Mouse (Mus musculus): ENCODE results near the gene Afm. TPM values are rescaled to one million over a fixed set of nuclear protein-coding genes. Genes with fewer than 3 reads are reported as not detected.

Gene Afm
- total RNA-seq, 2 experiments from 2014 or later: not detected

DNA sequence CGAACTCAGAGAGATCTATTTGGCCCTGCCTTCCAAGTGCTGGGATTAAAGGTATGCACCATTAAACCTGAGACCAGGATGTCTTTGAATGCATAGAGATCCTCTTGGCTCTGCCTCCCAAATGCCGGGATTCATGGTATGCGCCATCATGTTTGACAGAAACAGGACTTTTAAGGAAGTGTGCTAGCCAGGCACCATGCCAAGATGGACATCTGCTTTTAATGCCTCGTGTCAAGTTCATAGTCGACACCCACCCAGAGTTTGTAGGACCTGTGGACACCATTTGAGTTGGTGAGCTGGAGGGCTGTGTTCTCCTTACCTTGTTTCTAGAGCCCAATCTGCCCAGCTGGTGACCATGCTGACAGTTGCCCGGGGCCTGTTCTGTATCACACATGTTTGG is 73.2 kb downstream of the Afm start:
- no peak for DNase-seq (ENCODE audit: low spot score in 2 of 2)
- intact Hi-C loops (cut with DNase I): no loop called here

DNA sequence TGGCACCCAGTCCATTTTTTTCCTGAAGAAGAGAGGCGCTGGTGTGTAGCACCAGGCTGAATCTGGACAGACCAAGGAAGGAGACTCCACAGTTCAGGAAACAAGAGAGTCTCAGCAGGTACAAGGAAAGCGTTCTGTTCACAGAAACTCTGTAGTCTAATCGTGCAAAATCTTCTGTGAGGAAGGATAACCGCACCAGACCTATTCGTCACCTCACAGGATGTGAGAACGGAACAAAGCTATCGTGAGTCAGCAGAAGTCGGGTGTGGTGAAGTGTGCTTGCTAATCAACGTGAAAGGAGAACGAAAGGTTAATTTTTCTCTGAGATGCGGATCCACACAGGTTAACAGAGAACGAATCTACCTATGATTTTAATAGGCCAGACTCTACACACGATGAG is 76.2 kb downstream of the Afm start:
- intact Hi-C loops (cut with DNase I): no loop called here

DNA sequence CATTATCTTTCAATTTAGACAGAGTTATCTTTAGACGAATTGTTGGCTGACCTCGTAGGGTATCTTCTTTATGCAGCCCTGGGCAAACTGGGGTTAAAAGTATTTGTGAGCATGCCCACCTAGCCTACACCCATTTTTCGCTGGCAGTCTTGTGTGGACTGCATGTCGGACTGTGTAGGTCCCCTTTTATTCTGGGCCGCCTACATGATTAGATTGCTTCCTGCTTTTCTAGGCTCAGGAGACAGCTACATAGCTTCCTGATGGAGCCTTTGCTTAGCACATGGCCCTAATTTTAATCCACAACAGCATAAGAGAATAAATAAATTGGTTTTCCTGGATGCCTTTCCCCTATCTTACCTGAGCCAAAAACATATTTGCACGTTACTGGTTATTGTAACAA is 77.4 kb downstream of the Afm start:
- intact Hi-C loops (cut with DNase I): no loop called here
- no peak for DNase-seq (ENCODE audit: low spot score in 2 of 2)

More for the DNA sequence above, 76.2 kb downstream of the Afm start:
- DNase-seq (ENCODE audit: low spot score in 2 of 2): no peak

DNA sequence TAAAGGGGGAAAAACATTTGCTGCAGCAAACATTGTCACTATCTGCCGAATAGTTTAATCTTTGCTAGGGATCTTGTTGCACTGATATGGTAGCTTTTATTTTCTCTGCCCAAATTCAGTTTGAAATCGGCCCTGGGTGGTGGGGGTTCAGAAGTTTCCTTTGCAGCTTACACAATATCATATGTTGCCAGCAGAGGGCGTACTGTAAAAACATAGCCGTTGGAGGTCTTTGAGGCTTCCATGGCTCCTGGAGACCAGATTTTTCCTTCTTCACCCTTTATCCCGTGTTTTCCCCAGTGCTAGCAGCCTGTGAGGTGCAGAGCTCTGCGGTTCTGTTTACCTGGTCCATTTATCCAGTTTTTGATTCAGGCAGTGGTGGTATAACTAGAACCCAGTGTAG is 82.7 kb downstream of the Afm start:
- intact Hi-C loops (cut with DNase I): loop anchor here (1.0 to 5.0 kb wide), 2 partner anchors 51 to 306 kb away; no protein-coding TSS in a partner anchor
- DNase-seq (ENCODE audit: low spot score in 2 of 2): peak; percentile 60 to 63

Other genes starting within 250 kb of the Afm start
- gene Ankrd17, start 152.4 kb upstream of the Afm start, total RNA-seq (2021): 100 to 1,000 TPM; 110 to 117 TPM
- gene Gm9958, start 151.7 kb upstream of the Afm start, total RNA-seq (2021): 1 to 10 TPM; 1.6 to 1.7 TPM
- gene Alb, start 58.0 kb upstream of the Afm start, total RNA-seq (2021): not detected
- not detected for gene Afp, start 28.2 kb upstream of the Afm start, total RNA-seq (2021)
- gene 5830473C10Rik, start 42.2 kb downstream of the Afm start, total RNA-seq (2021): under 1 TPM in 1 of 2 experiments, not detected in 1; 0.37 TPM
- gene Rassf6, start 121.7 kb downstream of the Afm start, total RNA-seq (2021): 1 to 10 TPM in 1 of 2 experiments, under 1 TPM in 1; 0.82 to 1.3 TPM
- gene Cxcl5, start 240.4 kb downstream of the Afm start, total RNA-seq (2021): not detected
- gene Ppbp, start 249.6 kb downstream of the Afm start, total RNA-seq (2021): under 1 TPM; 0.32 to 0.46 TPM

Measured in left cerebral cortex, postnatal 25 days (tissue).